Mouse (Mus musculus) thymus, postnatal 10 days (tissue): ENCODE results near the gene Ces1e.
"Not testable (repeated sequence)": the region's sequence is repeated elsewhere in the genome, so short reads cannot be mapped to it uniquely, and the experiment has no call there.

ENCODE experiments used
- DNase-seq, 2 experiments: peaks; one replicate each; pipeline ENCODE4 v3.0.0; 2021; ENCODE audit warnings: low spot score in 2 of 2

Ces1e gene

DNA sequence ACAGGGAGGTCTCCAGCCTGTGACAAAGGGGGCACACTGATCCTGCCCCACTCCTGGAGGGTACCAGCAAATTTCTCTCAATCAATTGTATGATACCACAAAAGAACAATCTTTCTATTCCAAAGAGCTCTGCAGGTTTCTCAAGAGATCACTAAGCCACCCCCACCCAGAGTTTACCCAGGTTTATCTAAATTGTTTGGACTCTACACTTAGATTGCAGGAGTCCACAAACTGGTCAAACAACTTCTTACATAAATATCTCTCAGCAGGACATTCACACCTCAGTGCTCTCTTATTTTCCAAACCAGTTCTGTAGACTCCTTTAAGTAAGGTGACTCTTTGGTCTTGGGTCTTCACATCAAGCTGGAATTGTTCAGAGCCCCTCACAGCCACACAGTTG is at the start of gene Ces1e:
Ces1e (minus strand) TSS at position 174 of the 400 bp plus-strand sequence.
- DNase-seq = no peak

DNA sequence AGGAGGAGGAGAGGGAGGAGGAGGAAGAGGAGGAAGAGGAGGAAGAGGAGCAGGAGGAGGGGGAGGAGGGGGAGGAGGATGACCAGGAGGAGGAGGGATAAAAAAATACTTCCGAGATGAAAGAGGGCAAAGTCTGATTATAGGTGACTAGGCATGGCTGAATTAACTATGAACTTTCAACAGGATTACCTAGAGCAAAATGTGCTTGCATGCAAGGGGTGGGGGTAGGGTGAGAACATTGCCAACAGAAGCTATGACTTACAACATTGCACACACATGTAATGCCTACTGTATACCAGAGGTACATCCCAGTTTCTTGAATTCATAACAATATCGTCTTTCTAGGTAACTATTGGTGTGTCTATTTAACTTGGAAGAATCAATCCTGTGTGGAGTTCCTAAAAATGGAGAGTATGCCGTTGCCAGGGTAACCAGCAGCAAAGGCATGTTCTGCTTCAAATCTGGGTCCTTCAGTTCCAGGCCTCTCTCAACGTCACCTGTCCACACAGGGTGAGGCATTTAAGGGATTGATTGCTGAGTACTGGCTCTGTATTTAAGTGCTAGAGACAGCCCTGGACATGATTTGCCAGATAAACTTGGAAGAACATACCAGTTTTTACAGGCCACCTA is 48.9 kb upstream of the Ces1e start:
- no peak for DNase-seq

DNA sequence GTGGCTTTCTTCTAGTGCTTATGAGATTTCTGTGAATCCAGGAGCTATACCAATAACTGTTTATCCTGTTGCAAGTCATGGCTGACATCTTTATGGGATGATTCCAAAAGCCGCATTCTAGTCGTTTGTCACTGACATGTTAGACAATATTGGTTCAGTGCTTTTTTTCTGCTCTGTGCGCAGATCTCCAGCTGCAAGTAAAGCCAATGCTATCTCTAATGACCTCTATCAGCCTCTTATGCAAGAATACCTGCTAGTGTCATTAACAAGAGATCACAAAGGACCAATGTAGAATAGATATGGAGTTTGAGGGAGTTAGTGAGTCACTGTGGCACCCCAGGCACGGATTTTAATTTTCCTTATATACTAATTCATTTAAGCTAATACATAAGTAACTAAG is 45.2 kb upstream of the Ces1e start:
- DNase-seq = no peak

DNA sequence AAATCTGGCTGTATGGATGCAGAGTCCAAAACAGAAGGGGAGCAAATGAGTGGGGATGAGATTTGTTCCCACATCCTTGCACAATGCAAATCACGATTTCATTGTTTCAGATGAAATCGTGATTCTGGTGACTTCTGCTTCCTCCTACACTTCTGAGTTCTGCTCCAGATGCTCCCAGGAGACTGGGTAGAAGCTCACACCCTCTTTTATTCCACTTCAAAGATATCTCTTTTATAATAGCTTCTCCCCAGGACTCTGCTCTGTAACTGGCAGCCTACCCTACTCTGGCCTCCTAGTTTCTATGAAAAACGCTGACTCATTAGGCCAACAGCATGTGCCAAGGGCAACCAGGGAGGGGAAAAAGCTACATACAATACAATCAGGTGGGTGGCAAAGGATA is 43.9 kb upstream of the Ces1e start:
- no peak for DNase-seq

- no peak for DNase-seq
These were observed 43.3 kb upstream of the Ces1e start for GRCm38 (mm10) chr8:93272686-93273085.

- no peak for DNase-seq
These were observed 32.0 kb upstream of the Ces1e start for GRCm38 (mm10) chr8:93261436-93261835.

- no peak for DNase-seq
These were observed 23.0 kb upstream of the Ces1e start for GRCm38 (mm10) chr8:93252400-93252925.

DNA sequence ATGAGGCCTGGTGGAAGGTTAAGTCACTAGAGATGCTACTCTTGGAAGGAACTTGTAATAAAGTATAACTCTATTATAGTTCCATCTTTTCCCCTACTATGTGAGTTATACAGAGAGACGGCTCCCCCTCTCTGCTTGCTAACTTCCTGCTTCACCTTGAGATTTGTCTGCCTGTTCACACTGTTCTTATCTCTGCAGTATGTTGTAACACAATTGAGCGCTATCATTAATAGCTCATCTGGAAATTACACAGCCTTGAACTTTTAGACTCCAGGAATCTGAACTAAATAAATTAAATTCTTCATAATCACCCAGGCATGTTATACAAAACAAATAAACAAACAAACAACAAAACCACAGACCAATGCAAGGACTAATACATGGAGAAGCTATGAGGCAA is 16.6 kb upstream of the Ces1e start:
- no peak for DNase-seq

DNA sequence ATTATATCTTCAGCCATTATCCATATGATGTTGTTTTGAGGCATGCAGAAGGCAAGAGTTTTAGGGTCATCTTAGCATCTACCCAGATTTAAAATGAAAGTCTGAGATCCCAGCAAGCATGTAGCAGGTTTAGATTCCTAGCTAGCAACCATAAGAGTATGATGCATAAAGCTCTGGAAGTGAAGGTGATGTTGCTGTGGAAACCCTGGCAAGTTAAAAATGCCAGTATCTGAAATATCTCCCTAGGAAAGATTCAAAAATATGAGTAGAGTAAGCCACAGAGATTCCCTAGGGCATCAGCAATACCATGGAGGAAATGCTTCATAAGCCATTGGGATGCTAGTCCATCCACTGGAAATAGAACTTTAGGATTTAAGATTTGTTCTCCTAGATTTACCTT is 10.5 kb upstream of the Ces1e start:
- no peak for DNase-seq

GRCm38 (mm10) chr8:93235681-93236080 is 6.3 kb upstream of the Ces1e start:
- no peak for DNase-seq

DNA sequence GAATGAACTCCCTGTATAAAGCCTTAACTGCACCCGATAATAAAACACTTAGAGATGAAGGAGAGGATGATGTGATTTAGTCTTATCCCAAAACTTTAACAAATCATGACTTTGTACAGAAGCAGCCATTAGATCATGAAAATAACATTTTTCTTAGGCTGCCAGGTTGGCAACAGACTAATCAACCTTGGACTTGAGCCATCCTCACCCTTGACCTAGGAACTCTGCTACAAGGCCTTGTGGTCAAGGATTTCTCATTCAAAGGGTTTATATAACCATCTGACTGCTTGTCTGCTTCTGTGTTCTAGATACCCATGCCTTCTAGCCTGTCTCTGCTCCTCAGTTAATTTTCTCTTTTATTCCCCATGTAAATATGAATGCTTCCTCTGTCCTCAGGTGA is 5.3 kb upstream of the Ces1e start:
- no peak for DNase-seq

DNA sequence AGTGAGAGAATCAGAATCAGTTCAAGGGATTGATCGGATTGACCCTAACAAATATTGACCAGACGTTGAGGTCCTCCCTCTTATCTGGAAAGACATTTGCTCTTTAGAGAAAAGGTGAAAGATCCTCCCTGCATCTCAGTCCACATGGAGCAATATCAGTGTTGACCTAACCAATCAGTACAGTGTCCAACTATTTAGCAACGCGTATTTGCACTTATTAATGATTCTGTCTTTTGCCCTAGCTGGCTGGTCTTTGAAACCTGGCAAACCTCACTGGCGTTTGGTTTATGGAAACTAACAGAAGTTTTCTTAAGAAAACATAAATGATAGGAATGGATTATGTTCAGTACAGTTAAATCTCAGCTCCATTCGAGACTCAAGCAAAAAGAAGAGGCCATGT is 4.6 kb upstream of the Ces1e start:
- no peak for DNase-seq

GRCm38 (mm10) chr8:93228673-93229370 is 597 bp downstream of the Ces1e start:
- no peak for DNase-seq

DNA sequence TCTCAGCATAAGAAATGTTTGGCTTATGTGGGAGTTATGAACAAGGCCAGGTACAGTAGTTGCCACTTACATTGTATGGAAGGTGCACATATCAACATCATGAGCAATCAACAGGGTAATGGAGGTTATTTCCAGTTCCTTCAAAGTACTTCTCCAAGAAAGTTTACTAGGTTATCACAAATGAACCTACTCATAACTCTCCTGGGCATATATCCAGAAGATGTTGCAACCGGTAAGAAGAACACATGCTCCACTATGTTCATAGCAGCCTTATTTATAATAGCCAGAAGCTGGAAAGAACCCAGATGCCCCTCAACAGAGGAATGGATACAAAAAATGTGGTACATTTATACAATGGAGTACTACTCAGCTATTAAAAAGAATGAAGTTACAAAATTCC is 2.9 kb downstream of the Ces1e start:
- DNase-seq = not testable (repeated sequence)

GRCm38 (mm10) chr8:93221896-93222295 is 7.5 kb downstream of the Ces1e start:
- DNase-seq = no peak

DNA sequence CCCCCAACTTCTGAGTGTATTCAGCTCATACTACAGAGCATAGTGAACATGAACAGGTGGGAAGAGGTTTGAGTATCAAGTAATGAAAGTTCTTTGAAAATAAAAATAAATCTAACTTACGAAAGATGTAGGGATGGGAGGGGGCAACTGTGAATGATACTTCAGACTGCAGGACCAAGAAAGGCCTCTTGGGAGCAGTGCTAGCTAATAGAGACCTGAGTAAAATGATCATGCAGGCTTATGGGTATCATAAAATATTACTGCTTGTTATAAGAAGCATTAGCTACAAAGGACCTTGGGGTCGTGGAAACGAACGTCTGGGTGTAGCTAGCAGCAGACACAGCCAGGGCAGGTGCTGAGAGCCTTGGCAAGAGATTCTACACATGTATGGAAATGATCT is 11.6 kb downstream of the Ces1e start:
- no peak for DNase-seq

DNA sequence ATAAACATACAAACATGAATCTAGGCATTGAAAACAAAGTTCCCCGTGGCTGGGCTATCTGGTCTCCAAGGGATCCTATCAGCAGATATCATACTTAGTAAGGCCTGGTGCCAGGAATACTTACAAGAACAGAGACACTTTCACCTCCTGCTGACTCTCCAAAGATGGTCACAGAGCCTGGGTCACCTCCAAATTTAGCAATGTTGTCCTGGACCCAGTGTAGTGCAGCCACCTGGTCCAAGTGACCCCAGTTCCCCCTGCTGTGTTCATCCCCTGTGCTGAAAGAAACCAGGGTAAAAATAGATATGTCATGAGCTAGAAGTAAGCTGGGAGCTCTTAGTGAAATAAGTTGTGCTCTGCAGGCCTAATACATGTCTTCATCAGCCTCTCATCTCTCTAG is 12.0 kb downstream of the Ces1e start:
- no peak for DNase-seq

DNA sequence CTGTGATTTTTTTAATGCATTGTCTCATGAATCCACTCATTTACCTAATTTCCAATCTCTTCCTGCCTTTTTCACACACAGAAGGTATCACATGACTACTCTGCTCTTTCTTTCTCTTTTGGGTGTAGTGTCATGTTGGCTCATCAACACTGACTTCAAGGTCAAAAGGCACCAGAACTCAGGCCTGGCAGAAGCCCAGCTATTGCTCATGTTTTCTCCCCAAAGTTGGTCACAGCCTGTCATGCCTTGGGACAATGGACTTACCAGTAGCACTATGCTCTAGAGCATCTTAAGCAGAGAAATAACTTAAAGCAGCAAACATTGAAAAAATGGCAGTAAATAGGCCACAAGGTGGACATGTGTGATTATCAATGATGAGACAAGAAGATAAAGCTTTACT is 18.3 kb downstream of the Ces1e start:
- DNase-seq = no peak

GRCm38 (mm10) chr8:93199146-93199545 is 30.3 kb downstream of the Ces1e start:
- DNase-seq = not testable (repeated sequence)

DNA sequence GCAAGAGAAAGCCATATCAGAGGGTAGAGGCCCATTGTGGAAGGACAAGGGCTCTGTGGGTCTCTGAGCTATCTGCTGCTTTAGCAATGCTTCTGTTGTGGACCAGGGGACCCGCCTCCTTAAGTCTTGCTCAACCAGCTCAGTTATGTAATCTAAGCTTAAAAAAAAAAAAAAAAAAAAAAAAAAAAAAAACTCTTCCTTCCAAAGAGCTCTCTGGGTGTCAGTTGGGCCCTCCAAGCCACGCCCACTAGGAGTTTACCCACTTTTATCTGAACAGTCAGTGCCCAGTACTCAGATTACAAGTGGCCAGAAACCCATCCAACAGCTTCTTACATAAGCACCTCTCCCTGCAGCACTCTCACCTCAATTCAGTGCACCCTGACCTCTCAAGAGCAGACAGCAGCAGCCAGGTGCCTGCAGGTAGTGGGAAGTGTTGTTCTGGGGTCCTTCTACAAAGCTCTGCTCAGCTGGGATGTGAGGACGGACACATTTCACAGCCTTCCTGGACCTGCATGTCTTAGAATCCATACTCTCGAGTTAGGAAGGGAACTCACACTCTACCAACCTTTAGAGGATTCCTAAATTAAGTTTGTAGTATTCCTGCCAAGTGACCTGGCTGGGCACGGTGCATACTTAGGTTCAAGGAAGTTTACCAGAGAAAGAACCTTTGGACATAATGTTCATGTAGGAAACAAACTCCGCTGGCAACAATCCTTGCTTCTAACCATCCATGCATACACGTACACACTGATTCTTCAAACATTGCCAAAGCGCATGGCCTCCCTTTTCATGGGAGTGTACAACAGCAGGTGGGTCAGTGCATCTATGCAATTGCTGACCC is 31.5 kb downstream of the Ces1e start, which contains the start of gene Ces1d:
Ces1d (minus strand) TSS at position 154 of the 841 bp plus-strand sequence.
- DNase-seq = no peak

- no peak for DNase-seq
These were observed 33.0 kb downstream of the Ces1e start for GRCm38 (mm10) chr8:93196436-93196835.

DNA sequence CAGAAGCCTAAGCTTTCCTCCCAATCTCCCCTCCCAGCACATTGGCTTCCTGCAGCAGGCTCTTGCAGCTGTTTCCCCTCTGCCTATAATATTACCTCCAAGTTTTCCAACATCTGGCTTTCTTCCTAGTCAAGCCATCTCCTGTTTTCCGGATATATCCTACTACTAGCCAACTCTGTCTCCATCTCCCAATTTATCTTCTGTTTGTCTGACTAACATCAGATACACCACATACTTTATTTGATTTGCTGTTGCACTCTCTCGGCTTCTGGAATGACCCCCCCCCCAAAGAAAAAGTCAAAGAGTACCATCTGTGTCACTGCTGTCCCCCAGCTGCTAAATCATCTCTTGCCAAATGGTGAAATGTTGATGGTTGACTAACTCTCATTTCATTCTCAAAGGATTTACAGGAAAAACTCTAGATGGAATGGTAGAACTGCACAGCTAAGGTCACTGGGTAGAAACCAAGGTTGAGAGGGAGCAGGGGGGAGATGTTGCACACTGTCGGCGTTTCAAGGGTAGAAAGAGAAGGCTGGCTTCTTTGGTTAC is 48.8 kb downstream of the Ces1e start:
- no peak for DNase-seq
